Mouse (Mus musculus) limb, embryonic 14.5 days (tissue): ENCODE results near the gene Vps35l. TPM values are rescaled to one million over a fixed set of nuclear protein-coding genes. Genes with fewer than 3 reads are reported as not detected.
A peak's percentile ranks its signal among the peaks of the same experiment; 100 is the strongest.

ENCODE experiments used
- ATAC-seq: fragments of 200-750 bp; cut with Nextera tagmentation; 2 replicates; pipeline ENCODE4 v1.8.0; 2017; ENCODE audit warnings: low read depth, moderate number of reproducible peaks, moderate TSS enrichment; ENCODE audit not compliant: low FRiP score
- DNase-seq: peaks from one replicate; pipeline ENCODE4 v3.0.0-alpha.2; 2015; ENCODE audit warnings: low spot score
- H3K27ac ChIP-seq: fragments of 300-500 bp; sonication (generic); replicated peaks from 2 replicates; pipeline ENCODE4 v1.5.1; 2014; ENCODE audit warnings: low read depth, mild to moderate bottlenecking, low read length, moderate library complexity, mixed read lengths
- H3K27me3 ChIP-seq: fragments of 300-500 bp; sonication (generic); 2 replicates; pipeline ENCODE4 v1.6.1; 2014; ENCODE audit warnings: low read length, mixed read lengths; ENCODE audit not compliant: control insufficient read depth, insufficient read depth
- H3K36me3 ChIP-seq: fragments of 300-500 bp; sonication (generic); 2 replicates; pipeline ENCODE4 v1.6.1; 2014; ENCODE audit warnings: mild to moderate bottlenecking, low read length, moderate library complexity, mixed read lengths; ENCODE audit not compliant: control insufficient read depth, insufficient read depth
- H3K4me1 ChIP-seq: fragments of 300-500 bp; sonication (generic); 2 replicates; pipeline ENCODE4 v1.6.1; 2014; ENCODE audit warnings: antibody characterized with exemption, low read length, mixed read lengths; ENCODE audit not compliant: control insufficient read depth, insufficient read depth
- H3K4me2 ChIP-seq: fragments of 300-500 bp; sonication (generic); replicated peaks from 2 replicates; pipeline ENCODE4 v1.6.1; 2014; ENCODE audit warnings: low read depth, mild to moderate bottlenecking, low read length, moderate library complexity; ENCODE audit not compliant: severe bottlenecking
- H3K4me3 ChIP-seq: fragments of 300-500 bp; sonication (generic); replicated peaks from 2 replicates; pipeline ENCODE4 v1.5.1; 2014; ENCODE audit warnings: low read length
- H3K9ac ChIP-seq: fragments of 300-500 bp; sonication (generic); 2 replicates; pipeline ENCODE4 v1.6.1; 2014; ENCODE audit warnings: mild to moderate bottlenecking, low read depth, low read length, moderate library complexity; ENCODE audit not compliant: severe bottlenecking
- H3K9me3 ChIP-seq: fragments of 300-500 bp; sonication (generic); 2 replicates; pipeline ENCODE4 v1.6.1; 2016; ENCODE audit warnings: low read length; ENCODE audit not compliant: control insufficient read depth
- POLR2A ChIP-seq: fragments of 200-500 bp; IDR thresholded peaks from 2 replicates; pipeline ENCODE4 v1.8.0; 2012; ENCODE audit warnings: inconsistent platforms, mild to moderate bottlenecking, moderate library complexity, borderline replicate concordance; ENCODE audit not compliant: insufficient read depth, insufficient read length; ENCODE audit errors: extremely low read depth
- WGBS: fragments of 180-500 bp; shearing (Covaris S2); extraction: QIAGEN DNeasy Blood & Tissue Kit; methylation state at CpG from one replicate; pipeline ENCODE4 v1.1.7; 2014; 5-methylcytosine and 5-hydroxymethylcytosine counted together
- polyA plus RNA-seq, 2 experiments: library from polyadenylated mRNA; depleted of rRNA in 1 of 2; stranded (reverse) in 1 of 2; unstranded in 1 of 2; fragments of >200 nt; fragmentation: Nextera tagmentation in 1 of 2; extraction: Ambion mirVana in 1 of 2; gene quantifications; 2 replicates each; pipeline versions ENCODE4 v1.2.1 to v1.2.3; 2012 to 2014

The Vps35l gene
- polyA plus RNA-seq, 2 experiments, result 48.8 to 67.1 TPM

GRCm38 (mm10) chr7:118817741-118818140 is 77.7 kb downstream of the Vps35l start:
- TF ChIP-seq POLR2A, result no peak
- no peaks in the 10 kb centered on the region for H3K4me1 ChIP-seq
- no peak overlapping the region for H3K4me2 ChIP-seq
- H3K36me3 ChIP-seq, result peaks cover 56% of the 10 kb centered on the region
- H3K9ac ChIP-seq, result no peak overlapping the region
- no peak overlapping the region for H3K4me3 ChIP-seq
- DNase-seq (no peak), ATAC-seq (no peak)
- H3K9me3 ChIP-seq, result no peaks in the 10 kb centered on the region
- H3K27me3 ChIP-seq, result no peaks in the 10 kb centered on the region
- WGBS, result 94% methylated on average over 7 of the region's 7 CpGs
- no peak overlapping the region for H3K27ac ChIP-seq

GRCm38 (mm10) chr7:118819666-118820065 is 79.6 kb downstream of the Vps35l start:
- 38% methylated on average over 1 of the region's 1 CpGs for WGBS
- Histone ChIP-seq H3K9ac (no peak overlapping the region), H3K36me3 (peaks cover 42% of the 10 kb centered on the region), H3K4me2 (no peak overlapping the region), H3K4me1 (no peaks in the 10 kb centered on the region), H3K27me3 (no peaks in the 10 kb centered on the region), H3K27ac (no peak overlapping the region), H3K4me3 (no peak overlapping the region), H3K9me3 (no peaks in the 10 kb centered on the region)
- DNase-seq (no peak), ATAC-seq (no peak)
- no peak for TF ChIP-seq POLR2A

GRCm38 (mm10) chr7:118821356-118821755 is 81.3 kb downstream of the Vps35l start:
- WGBS, result 64% methylated on average over 7 of the region's 7 CpGs
- Histone ChIP-seq H3K9ac (no peak overlapping the region), H3K4me1 (no peaks in the 10 kb centered on the region), H3K36me3 (peaks cover 31% of the 10 kb centered on the region), H3K9me3 (no peaks in the 10 kb centered on the region), H3K27me3 (no peaks in the 10 kb centered on the region), H3K27ac (no peak overlapping the region), H3K4me3 (no peak overlapping the region), H3K4me2 (no peak overlapping the region)
- no peak for ATAC-seq
- no peak for TF ChIP-seq POLR2A
- no peak for DNase-seq

- H3K4me1 ChIP-seq, result no peaks in the 10 kb centered on the region
Observed at GRCm38 (mm10) chr7:118821887-118822556, 82.0 kb downstream of the Vps35l start.

GRCm38 (mm10) chr7:118824451-118824850 is 84.4 kb downstream of the Vps35l start:
- WGBS, result 50% methylated on average over 7 of the region's 7 CpGs

More at GRCm38 (mm10) chr7:118821887-118822556, 82.0 kb downstream of the Vps35l start:
- no peaks in the 10 kb centered on the region for H3K9me3 ChIP-seq
- no peak for TF ChIP-seq POLR2A
- WGBS, result 90% methylated on average over 12 of the region's 12 CpGs
- H3K27ac ChIP-seq, result no peak overlapping the region
- DNase-seq (no peak), ATAC-seq (no peak)
- H3K27me3 ChIP-seq, result no peaks in the 10 kb centered on the region
- peaks cover 34% of the 10 kb centered on the region for H3K36me3 ChIP-seq
- no peak overlapping the region for H3K4me2 ChIP-seq
- H3K4me3 ChIP-seq, result no peak overlapping the region
- no peak overlapping the region for H3K9ac ChIP-seq

More at GRCm38 (mm10) chr7:118824451-118824850, 84.4 kb downstream of the Vps35l start:
- Histone ChIP-seq H3K9me3 (no peaks in the 10 kb centered on the region), H3K4me1 (no peaks in the 10 kb centered on the region), H3K4me3 (no peak overlapping the region), H3K4me2 (no peak overlapping the region), H3K27me3 (no peaks in the 10 kb centered on the region), H3K36me3 (peaks cover 24% of the 10 kb centered on the region), H3K27ac (no peak overlapping the region), H3K9ac (peak overlapping the region; percentile 18; the same call in 1 of the 2 replicates)
- no peak for ATAC-seq
- TF ChIP-seq POLR2A, result no peak
- no peak for DNase-seq
